Mouse (Mus musculus): ENCODE data around the gene Racgap1.

Racgap1 gene

DNA sequence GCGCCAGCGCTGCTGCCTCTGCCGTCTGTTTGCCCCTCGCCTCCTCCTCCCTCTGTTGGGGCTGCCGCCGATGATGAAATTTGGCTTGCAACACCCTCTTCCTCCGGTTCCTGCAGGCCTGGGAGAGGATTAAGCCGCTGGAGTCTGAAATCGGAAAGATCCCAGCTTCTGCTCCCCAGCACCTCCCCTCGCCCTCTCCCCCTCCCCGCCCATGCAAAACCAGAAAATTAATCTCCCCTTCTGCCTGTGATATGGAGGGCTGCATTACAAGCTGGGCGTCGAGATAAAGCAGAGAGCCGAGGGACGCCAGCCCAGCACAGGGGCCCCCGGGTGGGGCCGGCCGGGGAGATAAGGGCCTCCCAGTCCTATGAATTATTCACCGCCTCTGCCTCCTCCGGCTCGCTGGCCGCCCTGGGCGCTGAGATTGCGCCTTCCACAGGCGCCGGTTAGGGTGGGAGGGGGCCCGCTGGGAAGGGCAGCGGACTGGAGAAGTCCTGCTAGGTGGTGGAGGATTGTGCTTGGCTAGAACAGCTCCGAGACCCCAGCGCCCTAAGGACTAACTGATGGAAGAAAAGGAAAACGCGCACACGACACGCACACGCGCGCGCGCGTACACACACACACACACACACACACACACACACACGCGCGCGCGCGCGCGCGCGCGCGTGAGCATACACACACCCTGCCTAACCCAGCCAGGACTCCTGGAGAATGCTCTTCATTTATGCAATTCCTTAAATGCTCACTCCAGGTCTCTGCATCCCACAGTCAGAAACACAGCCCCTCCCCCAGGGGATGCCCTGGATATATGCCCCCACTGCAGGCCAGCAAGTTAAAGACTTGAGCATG lies 13.4 kb upstream of the Racgap1 start:
- DNase-seq (ENCODE audit: low spot score): no peak

GRCm38 (mm10) chr15:99663964-99664599 lies 12.6 kb upstream of the Racgap1 start:
- no peak for DNase-seq (ENCODE audit: low spot score)

DNA sequence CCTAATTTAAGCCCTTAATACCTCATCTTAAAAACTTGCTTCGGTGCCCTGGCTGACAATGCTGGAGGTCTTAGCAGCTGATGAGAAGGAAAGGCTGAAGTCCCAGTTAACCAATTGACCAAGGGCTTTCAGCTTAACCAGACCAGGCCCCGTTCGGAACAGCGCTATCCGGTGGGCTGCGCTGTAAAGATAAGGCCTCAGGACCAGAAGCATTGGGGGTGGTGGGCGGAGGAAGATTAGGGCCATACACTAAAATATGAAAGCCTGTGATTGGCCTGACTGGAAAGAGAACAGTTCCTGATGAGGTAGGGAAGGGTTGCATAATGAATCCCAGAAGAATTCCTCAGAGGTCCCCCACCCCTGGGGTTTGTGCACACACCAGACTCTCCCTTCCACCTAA lies 10.9 kb upstream of the Racgap1 start:
- DNase-seq (ENCODE audit: low spot score): no peak

DNA sequence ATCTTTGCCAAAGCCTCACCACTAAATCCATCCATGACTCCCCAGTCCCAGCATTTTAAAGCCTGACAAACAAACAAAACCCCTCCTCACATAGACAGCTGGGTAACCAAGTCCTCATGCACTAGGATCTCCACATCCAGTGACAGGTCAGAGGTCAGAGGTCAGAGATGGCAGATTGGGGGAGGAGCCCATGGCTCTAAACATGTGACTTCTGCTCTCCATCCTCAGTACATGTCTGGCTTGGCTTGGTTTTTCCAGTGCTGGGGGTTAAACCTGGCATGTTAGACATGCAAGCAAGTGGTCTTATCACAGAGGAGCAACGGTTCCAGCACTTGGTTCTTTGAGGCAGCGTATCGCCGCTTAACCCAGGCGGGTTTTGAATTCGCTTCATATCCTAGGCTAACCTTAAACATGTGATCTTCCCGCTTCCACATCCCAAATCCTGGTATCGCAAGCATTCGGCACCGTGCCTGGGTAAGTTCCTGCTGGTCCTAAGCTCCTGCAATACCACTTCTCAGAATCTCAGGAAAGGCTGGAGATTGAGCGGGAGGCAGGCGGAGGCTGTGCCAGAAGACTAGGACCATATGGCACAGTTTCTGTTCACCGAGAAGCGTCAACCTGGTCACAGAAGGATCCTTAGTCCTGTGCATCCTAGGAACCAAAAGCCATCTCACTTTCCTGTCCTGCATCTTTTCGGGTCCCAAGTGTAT lies 9.8 kb upstream of the Racgap1 start:
- DNase-seq (ENCODE audit: low spot score): no peak

DNA sequence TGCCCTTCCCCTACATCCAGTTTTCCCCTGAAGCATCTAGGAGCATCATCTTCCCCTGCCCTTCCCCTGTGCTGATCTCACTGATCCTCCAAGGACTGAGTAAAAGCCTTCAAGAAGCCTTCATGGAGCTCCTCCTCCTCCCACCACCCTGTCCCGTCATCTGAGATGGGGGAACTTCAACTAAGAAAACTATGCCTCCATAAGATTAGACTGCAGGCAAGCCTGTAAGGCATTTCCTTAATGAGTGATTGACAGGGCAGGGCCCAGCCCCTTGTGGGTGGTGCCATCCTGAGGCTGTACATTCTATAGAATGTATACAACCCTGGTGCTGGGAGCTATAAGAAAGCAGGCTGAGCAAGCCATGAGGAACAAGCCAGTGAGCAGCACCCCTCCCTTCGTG lies 7.0 kb upstream of the Racgap1 start:
- DNase-seq (ENCODE audit: low spot score): no peak

- DNase-seq (ENCODE audit: low spot score): no peak
Measured at GRCm38 (mm10) chr15:99655956-99656355, 4.5 kb upstream of the Racgap1 start.

- DNase-seq (ENCODE audit: low spot score): no peak
Measured at GRCm38 (mm10) chr15:99653876-99654275, 2.4 kb upstream of the Racgap1 start.

- no peak for DNase-seq (ENCODE audit: low spot score)
Measured at GRCm38 (mm10) chr15:99653291-99653690, 1.8 kb upstream of the Racgap1 start.

- DNase-seq (ENCODE audit: low spot score): no peak
Measured at GRCm38 (mm10) chr15:99651984-99652872, 772 bp upstream of the Racgap1 start.

GRCm38 (mm10) chr15:99650304-99650703 lies 1.2 kb downstream of the Racgap1 start:
- DNase-seq (ENCODE audit: low spot score): no peak

DNA sequence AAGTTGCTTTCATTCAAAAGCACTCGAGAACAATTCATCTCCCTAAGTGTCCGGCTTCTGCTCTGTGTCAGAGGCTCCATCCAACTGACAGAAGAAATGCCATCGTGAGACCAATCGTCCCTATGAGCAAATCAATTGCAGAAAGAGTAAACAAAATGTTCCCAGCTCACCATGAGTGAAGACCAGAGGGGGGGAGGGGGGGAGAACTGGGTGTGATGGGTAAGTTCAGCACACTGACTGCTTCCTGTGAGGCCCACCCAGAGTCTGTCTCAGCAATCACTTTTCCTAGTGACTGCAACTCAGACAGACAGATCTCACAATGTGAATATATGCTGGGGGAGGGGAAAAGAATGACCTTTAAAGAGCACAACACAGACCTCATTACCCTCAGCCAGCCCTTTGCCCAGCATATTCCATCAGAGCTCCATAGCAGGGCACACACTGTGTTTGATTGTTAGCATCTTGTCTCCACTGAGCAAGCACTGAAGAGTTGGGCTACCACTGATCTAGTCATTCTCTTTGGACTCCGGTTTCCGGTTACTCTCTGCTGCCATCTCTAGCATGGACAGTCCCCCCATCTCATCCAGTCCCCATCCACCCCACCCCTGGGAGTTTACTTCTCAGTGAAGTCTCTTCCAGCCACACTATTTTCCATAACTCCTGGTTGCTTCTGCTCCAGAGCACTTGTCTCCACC lies 2.2 kb downstream of the Racgap1 start:
- DNase-seq (ENCODE audit: low spot score): no peak

- no peak for DNase-seq (ENCODE audit: low spot score)
Measured at GRCm38 (mm10) chr15:99648326-99648725, 3.1 kb downstream of the Racgap1 start.

- no peak for DNase-seq (ENCODE audit: low spot score)
Measured at GRCm38 (mm10) chr15:99644776-99645175, 6.7 kb downstream of the Racgap1 start.

DNA sequence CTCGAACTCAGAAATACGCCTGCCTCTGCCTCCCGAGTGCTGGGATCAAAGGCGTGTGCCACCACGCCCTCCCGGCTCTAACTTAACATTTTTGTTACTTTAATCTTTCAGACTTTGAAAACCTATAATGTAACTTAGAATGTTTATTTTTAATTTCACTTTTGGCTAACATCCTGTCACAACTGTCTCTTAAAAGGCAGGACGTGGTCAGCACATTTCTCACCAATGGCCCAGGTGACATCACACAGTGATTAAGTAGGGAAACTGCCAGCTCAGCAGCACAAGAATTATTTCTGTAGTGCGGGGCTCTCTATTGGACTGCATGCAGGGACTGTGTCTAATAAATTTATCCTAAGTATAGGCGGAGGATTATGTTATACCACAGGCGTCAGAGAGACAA lies 7.6 kb downstream of the Racgap1 start:
- DNase-seq (ENCODE audit: low spot score): no peak

- no peak for DNase-seq (ENCODE audit: low spot score)
Measured at GRCm38 (mm10) chr15:99642622-99643021, 8.8 kb downstream of the Racgap1 start.

- DNase-seq (ENCODE audit: low spot score): no peak
Measured at GRCm38 (mm10) chr15:99638124-99638485, 13.4 kb downstream of the Racgap1 start.

- DNase-seq (ENCODE audit: low spot score): no peak
Measured at GRCm38 (mm10) chr15:99637405-99638123, 13.9 kb downstream of the Racgap1 start.

DNA sequence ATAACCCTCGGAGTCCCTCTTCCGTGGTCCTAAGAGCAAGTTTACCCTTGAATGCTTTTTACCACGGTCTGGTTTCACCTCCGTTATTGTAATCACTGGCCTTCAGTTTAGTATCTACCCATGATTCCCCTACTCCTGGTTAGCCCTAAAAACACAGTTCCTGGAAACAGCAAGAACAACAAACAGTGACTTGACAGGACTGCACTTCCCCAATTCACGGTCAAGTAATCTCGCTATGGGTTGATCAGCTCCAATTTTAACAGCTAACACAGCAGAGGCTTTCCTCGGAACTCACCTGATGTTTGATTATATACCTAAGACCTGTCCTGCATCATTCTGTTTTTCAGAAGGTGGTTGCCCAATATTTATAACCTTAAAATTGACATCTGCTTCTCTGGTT lies 16.8 kb downstream of the Racgap1 start:
- DNase-seq (ENCODE audit: low spot score): no peak

GRCm38 (mm10) chr15:99631618-99632017 lies 19.8 kb downstream of the Racgap1 start:
- no peak for DNase-seq (ENCODE audit: low spot score)

DNA sequence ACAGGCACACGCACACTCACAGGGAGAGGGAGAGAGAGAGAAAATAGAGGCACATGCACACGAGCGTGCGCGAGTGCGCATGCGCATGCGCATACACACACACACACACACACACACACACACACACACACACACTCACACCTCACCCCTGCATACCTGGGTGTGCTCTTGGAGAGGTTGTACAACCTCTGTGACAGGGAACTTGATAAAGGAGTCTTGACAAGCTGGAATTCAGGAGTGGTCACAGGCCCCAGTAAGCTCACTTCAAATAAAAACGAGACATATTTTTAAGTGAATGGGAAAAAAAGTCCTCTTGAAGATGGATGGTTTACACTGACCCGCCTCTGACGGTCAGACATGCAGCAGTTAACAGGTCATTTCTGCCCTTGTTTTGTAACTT lies 29.4 kb downstream of the Racgap1 start:
- DNase-seq (ENCODE audit: low spot score): no peak

DNA sequence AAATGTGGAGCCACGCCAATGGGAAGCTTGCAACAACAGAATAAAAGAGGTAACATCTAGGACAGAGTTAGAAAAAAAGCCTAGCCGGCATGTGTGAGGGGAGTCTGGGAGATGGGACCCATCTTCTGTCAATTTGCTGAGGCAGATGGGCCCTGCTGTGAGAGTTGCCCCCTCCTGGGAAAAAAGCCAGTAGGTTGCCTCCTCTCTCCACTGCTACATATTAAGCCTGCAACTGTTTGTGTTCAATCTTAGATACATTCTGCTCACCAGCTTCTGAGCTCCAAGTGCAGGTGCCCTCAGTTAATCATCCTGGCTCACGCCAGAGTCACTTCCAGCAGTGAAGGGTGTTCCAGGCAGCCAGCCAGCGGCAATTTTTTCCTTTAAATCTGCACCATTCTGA lies 31.6 kb downstream of the Racgap1 start:
- DNase-seq (ENCODE audit: low spot score): no peak

Measured in urinary bladder, postnatal 10 days (tissue).